Mouse (Mus musculus): Measurements from ENCODE around the gene Myh9.

DNA sequence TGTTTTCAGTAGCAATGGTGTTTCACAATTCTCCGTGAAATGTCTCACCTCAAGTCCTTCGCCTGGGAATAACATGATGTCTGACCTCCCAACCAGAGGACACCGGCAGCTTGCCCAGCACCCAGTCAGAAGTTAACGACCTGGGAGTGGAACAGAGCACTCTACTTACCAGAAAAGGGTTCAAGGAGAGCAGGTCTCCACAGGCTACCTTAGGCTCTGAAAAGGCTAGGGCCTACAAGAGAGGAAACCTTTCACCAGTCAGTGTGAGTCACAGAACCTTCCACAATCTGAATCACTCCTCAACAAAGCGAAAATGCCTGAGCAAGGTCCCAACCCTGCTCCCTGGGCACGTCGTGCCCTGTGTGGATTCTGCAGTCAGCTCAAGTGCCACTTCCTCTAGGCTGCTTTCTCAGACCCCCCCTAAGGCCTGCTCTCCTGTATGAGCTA lies 9.5 kb downstream of the Myh9 start:
- TF ChIP-seq GATA1 (IDR thresholded peaks at IDR 0.05; ENCODE audit: borderline replicate concordance, low read length), result no peak
- TF ChIP-seq FLI1 (IDR thresholded peaks at IDR 0.05; ENCODE audit: low read length), result no peak

All from megakaryocyte, embryonic 14.5 days (primary cell).